Mouse (Mus musculus): ENCODE results near the gene Kif1a. TPM values are rescaled to one million over a fixed set of nuclear protein-coding genes. Genes with fewer than 3 reads are reported as not detected.
A peak's percentile ranks its signal among the peaks of the same experiment; 100 is the strongest.

The Kif1a gene
- total RNA-seq, 4 experiments from 2014 or later: 681 to 718 (median 697) TPM

DNA sequence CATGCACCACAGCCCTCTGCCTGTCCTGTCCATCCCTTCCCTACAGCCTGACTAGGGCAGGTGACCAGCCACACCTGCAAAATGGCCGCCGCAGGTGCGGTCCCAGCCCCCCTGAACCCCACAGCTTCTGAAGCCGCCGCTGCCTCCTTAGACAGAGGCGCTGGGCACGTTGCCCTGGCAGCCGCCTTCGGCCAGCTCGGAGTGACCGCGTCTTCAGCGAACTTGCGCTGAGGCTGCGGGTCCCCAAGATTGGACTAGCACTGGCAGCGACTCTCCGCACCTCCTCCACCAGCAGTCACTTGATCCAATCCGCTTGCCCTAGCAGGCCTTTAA lies 1.5 kb downstream of the Kif1a start:
- DNase-seq (ENCODE audit: low spot score in 2 of 2): peak in 1 of 2 experiments; percentile 36

DNA sequence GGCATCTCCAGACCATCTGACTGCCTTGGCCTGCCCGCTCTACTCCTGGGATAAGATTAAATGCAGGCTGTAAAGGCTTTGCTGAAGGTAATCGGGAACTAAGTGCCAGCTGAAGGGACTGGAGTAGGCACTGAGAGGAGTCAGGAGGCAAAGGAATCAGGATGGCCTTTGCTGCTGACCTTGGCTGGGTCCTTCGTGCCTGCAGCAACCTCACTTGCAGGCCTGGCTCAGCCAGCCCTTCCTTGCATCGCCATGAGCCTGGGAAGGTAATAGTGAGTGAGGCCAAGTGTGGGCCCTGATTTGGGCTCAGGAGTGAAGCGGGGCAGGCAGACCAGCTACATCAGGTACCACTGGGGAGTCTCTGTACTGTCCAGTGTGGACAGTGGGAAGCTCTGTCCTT lies 2.8 kb downstream of the Kif1a start:
- no peak for DNase-seq (ENCODE audit: low spot score in 2 of 2)

DNA sequence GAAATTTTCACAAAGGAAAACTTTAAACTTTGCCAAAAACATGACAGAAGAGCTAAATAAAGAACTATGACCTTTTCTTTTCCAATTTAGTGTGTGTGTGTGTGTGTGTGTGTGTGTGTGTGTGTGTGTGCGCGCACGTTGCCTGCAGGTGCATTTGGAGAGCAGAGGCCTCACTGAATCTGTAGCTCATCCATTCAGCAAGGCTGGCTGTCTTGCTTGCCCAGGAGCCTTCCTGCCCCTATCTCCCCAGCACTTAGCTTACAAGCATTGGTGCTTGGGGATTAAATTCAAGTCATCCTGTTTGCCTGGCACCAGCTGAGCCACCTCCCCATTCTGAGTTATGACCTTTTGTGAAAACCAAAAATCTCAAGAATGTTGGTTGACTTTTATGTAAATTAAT lies 9.2 kb downstream of the Kif1a start:
- DNase-seq (ENCODE audit: low spot score in 2 of 2): no peak

DNA sequence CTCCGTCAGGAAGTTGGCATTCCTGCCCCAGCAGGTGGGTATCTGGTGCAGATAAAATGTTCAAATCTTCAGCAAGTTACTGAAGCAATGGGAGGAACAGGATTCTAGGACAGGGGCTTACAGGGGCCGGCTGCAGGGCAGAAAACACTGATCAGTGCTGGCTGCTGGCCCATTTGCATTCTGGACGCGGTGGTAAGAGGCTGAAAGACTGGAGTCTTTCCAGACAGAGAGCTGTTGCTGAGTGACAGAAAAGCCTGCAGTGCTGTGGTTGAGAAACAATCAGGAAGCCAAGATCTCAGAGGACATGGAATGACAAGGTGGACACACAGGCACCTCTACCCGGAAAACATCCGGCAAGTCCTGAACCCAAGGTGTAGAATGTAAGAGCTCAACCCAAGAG lies 16.6 kb downstream of the Kif1a start:
- no peak for DNase-seq (ENCODE audit: low spot score in 2 of 2)

DNA sequence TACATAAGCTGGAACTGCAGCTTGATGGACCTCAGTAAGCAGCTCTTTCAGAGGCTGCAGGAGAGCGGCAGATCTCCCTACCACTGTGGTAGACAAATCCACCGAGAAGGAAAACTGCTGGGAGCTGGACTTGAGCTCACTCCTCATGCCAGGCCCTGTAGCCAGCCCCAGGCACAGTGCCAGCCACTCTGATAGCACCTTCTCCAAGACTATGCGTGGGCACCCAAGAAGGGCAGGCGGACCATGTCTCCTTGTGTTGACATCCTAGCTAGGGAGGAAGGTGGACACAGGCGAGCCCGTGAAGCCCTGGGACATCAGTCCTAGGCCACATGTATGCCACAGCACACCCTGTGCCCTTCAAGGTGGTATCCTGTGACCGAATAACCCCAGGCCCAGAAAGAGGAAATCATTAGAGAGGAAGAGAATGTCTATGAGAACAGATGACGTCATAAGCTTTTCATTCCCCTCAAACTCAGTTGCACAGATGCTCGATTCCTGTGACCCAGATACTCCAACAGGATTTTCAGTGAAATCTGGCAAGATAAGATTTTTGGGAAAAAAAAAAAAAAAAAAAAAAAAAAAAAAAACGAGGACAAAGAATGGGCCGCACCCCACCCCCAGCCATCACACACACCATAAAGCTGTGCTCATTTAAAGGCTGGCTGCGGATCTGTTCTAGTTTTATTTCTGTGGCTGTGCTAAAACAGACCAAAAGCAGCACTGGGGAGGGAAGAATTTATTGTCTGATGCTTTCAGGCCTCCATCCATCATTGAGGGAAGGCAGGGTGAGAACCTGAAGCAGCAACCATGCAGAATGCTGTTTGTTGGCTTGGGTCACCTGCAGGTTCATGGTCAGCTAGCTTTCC lies 18.1 kb downstream of the Kif1a start:
- no peak for DNase-seq (ENCODE audit: low spot score in 2 of 2)

DNA sequence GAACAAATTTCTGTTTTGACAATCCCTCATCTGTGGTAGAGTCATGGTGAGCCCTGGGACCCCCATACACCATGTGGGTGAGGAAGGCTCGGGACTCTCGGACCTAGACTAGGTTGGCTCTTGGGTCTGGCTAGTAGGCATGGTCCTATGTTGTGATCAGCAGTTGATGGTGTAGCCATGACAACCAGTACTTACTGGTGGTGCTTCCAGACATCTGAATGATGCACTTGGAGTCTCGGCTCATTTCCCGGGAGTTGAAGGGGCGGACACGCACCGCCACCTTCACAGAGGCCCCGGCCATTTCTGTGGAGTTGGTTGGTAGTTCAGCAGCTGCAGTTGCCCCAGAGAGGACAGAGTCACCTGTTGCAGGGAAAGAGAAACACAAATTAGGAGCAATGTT lies 19.6 kb downstream of the Kif1a start:
- no peak for DNase-seq (ENCODE audit: low spot score in 2 of 2)

DNA sequence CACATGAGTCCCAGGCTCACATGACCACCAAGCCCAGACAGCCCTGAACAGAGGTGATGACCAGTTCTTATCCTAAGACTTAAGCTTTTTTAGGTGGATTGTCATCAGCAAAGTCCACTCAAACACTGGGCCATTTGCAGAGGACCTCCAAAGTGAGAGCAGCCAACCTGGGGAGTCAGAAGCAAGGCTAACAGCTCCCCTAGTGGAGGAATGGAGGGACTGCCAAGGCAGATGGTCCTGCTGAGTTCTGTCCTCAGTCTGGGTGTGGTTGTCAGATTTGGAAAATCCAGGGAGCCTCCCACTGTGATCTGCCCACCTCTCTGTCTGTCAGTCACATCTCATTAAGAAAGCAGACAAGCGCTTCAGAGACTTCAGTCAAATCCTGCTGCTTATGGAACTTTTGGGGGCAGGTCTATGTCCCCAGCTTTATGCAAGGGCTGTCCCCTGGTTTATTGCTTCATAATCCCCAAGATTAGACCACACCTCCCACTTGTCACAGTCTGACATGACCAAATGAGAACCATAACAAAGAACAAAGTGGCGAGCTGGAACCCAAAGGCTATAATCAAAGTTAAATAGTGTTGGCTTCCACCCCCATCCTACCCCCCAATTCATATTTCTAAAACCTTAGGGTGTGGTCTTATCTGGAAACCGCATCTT lies 20.7 kb downstream of the Kif1a start:
- peak; percentile 58 to 66 for DNase-seq (ENCODE audit: low spot score in 2 of 2)

DNA sequence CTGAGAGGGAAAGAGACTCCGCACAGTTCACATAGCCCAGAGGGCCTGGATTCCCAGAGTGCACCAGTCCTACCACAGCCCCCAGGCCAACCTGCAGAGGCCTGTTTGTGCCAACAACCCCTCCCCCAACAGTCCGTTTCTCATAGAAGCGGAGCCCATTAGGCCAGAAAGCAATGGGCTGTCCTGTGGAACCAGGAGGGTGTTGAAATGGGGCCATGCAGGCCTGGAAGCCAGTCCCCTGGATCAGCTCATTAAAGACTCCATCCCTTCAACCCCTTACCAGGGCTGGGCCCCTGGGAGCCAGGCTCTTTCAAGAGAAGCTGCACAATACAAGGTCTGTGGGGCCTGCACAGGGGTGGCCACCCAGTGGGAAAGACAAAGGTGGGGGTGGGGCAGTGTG lies 22.1 kb downstream of the Kif1a start:
- peak; percentile 60 to 77 for DNase-seq (ENCODE audit: low spot score in 2 of 2)

DNA sequence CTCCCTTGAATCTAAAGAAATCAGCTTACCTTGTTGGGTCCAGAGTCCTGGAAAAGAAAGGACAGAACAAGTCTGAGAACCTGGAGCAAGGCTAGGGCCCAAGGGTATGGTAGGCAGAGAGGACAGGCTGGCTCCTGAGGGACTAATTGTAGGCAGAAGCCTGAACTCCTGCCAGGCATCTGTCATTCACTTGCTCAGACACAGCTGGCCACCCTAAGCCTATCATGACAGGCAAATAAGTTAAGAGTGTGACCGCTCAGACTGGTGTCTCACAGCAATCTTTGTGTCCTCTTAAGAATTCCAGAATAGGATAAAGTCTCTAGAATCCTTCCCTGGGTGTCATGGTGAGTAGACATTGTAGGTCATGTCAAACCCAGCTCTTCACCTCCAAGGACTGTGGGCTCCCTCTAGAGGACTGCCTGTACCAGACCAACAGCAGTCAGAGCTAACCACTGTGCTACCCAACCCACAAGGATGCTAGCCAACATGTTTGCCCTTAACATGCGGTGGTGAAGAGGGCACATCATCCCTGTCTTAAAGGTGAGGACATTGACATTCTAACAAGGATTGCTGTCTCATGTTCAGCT lies 29.4 kb downstream of the Kif1a start:
- DNase-seq (ENCODE audit: low spot score in 2 of 2): no peak

DNA sequence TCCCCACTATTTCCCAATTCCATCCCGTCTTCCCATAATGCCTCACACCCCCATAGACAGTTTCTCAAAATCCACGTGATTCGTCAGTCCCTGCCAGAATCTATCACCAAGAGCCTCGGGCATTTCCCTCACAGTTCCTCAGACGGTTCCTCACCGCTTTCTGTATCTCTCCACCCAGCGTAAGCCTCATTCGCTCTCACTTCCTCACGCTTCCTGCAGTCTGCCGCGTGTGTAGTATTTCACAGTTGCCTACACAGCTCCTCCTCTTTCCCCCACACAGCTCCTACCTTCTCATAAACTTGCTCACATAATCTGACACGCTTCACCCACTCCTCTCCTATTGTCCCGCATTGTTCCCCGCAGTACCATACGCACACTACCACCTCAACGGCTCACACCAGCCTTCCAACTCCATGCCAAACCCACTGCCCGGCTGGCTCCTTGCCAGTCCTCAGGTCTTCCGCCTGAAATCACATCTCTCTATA lies 30.2 kb downstream of the Kif1a start:
- DNase-seq (ENCODE audit: low spot score in 2 of 2): no peak

DNA sequence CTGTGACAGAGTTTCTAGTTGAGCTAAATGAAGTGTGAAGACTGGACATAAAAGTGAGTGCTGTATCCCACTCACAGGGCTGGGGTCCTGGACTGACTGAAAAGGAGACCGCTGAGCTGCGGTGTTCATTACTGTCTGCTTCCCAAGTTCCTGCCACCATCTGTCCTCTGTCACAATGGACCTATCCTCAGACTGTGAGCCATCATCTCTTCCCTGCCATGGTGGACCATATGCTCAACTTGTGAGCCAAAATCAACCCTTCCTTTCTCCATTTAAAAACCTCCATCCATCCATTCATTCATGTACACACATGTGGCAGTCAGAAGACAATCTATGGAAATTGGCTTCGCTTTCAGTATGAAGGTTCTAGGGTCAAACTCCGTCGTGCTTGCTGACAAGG lies 30.9 kb downstream of the Kif1a start:
- DNase-seq (ENCODE audit: low spot score in 2 of 2): no peak

DNA sequence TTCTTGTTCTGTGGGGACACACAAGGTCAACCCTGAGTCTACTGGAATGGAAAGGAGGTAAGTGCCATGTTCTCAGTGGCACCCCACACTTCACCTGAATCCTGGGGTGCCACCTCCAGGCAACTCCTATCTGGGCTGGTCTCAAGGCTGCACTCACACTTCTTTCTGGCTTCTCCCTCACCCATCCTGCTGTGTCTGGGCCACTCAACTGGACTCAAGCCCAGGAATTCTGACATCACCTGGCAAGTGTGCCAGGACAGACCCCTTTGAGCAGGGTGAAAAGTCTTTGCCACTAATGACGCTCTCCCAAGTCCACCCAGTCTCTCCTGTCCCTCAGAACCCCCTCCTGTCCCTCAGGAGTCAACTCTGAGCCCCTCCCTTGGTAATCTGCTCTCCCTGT lies 33.2 kb downstream of the Kif1a start:
- DNase-seq (ENCODE audit: low spot score in 2 of 2): no peak

DNA sequence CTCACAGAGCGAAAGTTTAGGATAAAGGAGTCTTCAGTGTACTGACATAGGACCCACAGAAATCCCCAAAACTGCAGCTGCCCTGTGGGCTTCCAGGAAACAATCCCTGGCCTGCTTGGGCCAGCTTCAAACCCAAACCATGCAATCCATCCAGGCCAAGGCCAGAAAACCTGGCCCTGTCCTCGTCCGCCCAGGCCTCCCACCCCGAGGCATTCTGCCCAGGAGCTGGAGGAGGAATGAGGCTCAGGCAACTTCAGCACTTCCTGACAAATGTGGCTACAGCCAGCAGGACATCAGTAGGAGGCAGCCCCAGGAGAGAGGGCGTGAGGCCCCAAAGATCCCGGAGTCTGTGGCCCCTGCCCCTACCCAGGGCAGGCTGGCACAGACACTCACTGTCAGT lies 36.1 kb downstream of the Kif1a start:
- no peak for DNase-seq (ENCODE audit: low spot score in 2 of 2)

DNA sequence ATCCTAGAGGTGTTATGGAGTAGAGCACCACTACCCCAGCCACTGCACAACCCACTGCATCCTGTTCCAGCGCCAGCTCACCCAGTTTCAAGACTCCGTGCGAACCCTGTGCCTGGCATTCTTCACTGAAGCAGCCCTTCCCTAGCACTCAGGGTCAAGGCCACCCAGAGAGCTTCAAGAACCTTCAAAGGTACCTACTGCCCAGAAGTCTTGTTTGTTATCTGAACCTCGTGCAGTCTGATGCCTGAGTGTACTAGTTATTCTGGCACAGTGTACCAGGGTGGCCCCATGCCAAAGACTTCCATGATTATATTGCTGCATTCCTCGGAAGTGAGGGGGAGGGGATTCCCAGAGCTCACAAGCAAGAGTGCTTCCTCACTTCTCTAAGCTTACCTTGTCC lies 38.1 kb downstream of the Kif1a start:
- peak in 1 of 2 experiments; percentile 58 for DNase-seq (ENCODE audit: low spot score in 2 of 2)

DNA sequence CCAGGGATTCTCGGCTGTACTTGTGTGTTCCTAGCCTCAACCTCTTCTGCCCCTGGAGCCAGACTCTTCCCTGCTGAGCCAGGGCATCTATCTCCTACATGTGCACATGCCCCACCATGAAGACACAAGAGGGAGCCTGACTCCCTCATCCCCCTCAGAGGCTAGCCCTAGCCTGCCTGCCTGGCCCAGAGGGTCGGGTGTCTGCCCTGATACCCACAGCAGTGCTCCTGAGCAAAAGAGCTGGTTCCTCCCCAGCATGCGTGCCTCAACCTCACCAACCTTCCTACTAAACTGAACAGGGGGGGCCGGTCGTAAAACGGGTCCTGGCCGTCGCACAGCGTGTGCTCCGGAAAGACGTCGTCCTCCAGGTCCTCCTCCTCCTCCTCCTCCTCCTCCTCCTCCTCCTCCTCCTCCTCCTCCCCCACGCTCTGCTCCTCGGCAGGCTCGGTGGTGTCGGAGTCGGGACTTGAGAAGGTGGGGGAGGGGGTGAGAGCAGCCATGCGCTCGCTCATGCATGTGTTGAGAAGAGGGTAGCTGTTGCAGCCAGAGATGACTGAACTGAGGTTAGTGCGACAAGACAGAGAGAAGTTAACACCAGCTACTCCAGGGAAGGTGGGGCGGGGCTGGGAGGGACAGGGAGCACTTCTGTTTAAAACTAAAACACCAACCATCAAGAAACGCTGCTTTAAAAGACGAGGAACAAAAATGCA lies 50.5 kb downstream of the Kif1a start:
- DNase-seq (ENCODE audit: low spot score in 2 of 2): no peak

DNA sequence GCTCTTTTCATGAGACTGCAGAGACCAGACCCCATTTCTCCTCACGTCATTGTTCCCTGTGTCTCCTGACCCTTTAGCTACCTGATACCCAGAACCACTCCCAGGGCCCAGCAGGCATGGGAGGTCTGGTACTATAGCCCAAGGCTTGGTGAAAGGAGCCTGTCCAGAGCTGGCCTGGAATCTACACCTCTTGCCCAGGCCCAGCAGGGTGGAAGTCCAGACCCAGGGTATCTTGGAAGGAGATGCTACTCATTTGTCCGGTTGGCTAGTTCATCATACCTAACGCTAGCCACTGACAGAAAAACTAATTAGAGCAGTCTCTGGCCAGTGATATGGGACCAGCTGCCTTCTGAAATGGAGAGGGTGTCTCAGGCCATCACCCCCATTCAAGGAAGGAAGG lies 51.7 kb downstream of the Kif1a start:
- DNase-seq (ENCODE audit: low spot score in 2 of 2): no peak

DNA sequence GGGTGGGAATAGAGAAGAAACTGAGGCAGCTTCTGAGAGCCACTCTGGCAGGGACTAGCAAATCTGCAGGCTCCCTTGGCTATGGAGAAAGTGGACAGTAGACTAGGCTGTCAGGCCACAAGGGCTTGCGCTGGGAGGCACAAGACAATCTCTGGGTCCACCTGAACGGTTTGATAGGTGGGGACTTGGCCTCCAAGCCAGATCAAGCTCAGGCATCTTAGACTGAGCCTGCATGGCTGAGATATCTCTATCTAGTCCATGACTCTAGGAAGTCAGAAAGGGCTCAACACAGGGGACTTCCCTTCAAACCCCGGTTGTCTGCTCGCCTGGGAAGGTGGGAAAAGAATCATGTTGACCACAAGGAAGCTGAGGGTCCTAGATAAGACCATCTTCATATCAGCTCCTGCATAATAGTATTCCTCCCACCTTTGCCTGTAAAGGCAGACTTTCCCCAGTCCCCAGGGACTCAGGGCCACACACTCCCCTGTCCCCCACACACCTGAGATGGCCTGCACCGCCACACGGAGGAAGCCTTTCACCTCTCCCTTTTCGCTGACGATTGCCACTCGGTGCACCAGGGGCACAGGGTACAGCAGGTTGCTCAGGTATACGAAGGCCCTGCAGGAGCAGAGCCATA lies 55.5 kb downstream of the Kif1a start:
- DNase-seq (ENCODE audit: low spot score in 2 of 2): no peak

DNA sequence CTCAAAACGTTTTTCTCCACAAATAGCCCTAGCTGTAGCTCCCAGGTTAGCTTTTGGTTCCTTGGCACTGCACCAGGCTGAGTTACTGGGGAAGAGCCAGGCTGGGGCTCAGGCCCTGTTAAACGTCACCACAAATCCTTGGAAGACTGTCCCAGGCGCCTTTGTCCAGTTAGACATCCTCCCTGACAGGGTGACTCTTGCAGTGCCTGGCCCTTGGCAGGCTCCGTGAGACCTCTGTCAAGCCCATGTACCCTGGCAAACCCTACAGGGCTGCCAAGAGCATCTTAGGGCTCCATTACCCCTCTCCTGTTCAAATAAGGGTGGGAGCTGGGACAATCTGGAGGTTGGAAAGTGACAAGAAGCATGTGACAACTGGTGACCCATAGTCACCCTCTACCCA lies 65.8 kb downstream of the Kif1a start:
- no peak for DNase-seq (ENCODE audit: low spot score in 2 of 2)

DNA sequence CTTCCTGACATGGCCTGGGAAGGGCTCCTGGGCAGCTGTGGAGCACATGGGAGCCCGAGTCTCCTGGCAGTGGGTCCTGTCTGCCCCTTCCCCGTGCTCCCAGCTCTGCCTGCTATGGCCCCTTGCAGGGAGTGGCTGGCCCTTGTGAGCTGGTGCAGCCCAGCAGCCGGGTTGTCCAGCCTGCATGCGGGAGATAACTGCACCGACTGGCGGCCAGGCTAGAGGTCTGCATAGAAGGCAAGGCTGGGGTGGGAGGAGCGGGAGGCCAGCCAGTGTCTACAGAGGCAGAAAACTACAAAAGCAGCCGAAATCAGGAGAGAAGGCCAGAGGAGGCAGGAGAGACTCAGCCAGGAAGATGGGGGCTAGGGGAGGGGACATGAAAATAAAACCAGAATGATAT lies 67.8 kb downstream of the Kif1a start:
- DNase-seq (ENCODE audit: low spot score in 2 of 2): no peak

DNA sequence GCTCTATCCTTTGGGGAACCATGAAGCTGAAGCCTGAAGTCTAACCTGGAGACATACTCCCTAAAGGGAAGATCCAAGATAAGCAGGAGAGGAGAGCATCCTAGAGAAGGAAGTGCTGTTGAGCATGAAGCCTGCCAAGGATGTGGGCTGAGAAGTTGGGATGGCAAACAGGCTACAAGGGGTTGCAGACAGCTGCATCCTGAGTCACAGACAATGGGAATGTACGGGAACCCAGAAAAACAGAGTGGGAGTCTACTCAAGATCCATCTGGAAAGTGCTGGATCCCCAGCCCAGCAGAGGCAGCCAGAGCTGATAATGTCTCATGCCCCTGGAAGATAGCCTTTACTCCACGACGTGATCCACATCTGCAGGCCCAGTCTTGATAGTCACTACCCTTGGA lies 70.6 kb downstream of the Kif1a start:
- DNase-seq (ENCODE audit: low spot score in 2 of 2): peak in 1 of 2 experiments; percentile 25

DNA sequence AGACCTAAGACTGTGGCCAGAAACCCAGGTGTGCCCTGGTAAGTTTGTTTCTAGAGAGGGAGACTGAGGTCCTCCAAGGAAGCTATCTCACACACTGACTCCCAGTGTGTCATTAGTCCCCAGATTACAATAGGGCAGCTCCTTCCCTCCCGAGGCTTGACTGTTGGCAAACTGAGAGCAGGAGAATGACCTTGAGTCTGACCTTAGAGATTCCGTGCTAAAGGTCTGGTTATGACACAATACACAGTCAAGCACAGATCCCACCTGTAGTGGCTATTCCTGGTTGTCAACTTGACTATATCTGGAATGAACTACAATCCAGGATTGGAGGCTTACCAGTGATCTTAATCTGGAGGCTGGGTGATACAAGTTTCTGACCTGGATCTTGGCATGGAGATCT lies 71.7 kb downstream of the Kif1a start:
- DNase-seq (ENCODE audit: low spot score in 2 of 2): no peak

DNA sequence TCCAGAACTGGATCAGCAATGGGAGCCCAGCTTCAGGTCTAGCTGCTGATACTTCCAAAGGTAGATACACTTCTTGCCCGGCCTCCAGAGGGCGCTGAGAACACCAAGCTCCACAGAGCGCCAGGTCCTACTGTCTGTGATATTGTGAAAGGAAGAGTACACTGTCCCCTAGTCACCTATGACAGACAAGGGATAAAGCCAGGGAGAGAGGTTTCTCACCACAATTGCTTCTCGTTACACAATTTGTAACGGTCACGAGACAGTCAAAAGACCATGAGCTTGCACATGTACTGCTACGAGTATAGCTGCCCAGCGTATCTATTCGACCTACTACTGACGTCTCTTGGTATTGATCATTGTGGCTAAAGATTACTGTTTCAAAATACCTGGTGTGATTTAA lies 72.4 kb downstream of the Kif1a start:
- no peak for DNase-seq (ENCODE audit: low spot score in 2 of 2)
